Mouse (Mus musculus) heart, postnatal 14 days (tissue): Measurements from ENCODE around the gene Prph2. TPM values are rescaled to one million over a fixed set of nuclear protein-coding genes. Genes with fewer than 3 reads are reported as not detected.

ENCODE experiments used
- DNase-seq, 2 experiments: peaks; one replicate each; pipeline ENCODE4 v3.0.0; 2021 to 2022
- intact Hi-C: fragments of 180-260 bp; cut with DNase I; formaldehyde crosslinking; loops from one replicate; pipeline ENCODE4 v1.15.1; 2025
- total RNA-seq, 2 experiments: library from RNA; stranded (reverse); gene quantifications; 2 replicates each; pipeline ENCODE4 v1.2.3; 2021

The Prph2 gene
- total RNA-seq, 2 experiments from 2014 or later, result not detected

- intact Hi-C loops, result loop anchor here (1.0 kb wide), 1 partner anchor 33 kb away; no protein-coding TSS in a partner anchor
- DNase-seq, result peak; percentile 97
These were observed 20.0 kb upstream of the Prph2 start, which contains the start of gene Tbcc for GRCm38 (mm10) chr17:46890116-46890815. TSS of gene Tbcc (plus strand) at chr17:46890684.

DNA sequence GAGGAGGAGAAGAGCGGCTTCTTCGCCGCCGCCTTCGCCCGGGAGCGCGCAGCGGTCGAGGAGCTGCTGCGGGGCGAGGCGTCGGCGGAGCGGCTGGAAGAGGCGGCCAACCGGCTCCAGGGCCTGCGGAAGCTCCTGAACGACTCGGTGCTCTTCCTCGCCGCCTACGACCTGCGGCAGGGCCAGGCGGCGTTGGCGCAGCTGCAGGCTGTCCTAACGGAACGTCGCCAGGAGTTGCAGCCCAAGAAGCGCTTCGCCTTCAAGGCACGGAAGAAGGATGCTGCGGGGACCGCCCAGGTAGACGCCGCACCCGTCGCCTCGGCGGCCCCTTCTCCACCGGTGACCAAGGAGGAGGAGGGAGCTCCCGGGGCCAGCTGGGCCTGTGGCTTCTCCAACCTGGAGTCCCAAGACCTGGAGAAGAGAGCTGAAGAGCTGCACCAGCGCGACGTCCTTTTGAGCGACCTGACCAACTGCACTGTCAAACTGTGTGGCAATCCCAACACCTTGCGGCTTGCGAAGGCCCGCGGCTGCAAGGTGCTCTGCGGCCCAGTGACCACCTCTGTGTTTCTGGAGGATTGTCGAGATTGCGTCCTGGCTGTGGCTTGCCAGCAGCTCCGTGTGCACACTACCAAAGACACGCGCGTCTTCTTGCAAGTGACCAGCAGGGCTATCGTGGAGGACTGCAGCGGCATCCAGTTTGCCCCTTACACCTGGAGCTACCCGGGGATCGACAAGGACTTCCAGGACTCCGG, 19.2 kb upstream of the Prph2 start:
- intact Hi-C loops, result loop anchor here (1.0 kb wide), 1 partner anchor 34 kb away; no protein-coding TSS in a partner anchor
- DNase-seq, result peak in 1 of 2 experiments; percentile 49

DNA sequence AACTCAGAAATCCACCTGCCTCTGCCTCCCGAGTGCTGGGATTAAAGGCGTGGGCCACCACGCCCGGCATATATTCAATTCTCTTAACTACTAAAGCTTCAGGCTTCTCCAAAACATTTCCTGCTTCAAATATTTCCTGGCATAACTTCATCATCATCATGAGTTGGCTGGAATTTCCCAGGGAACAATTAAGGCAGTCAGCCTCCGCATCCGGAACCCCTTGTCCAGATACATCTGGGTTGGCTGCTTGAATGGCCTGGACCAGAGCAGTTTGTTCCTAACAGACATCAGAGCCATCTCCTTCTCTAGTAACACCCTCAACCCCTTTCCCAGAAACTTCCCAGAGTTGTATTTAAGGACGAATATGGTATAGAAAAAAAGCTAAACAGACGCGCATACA, 14.8 kb upstream of the Prph2 start:
- intact Hi-C loops, result no loop called here
- DNase-seq, result no peak

- intact Hi-C loops, result no loop called here
- no peak for DNase-seq
These were observed 12.9 kb upstream of the Prph2 start for GRCm38 (mm10) chr17:46897221-46897950.

DNA sequence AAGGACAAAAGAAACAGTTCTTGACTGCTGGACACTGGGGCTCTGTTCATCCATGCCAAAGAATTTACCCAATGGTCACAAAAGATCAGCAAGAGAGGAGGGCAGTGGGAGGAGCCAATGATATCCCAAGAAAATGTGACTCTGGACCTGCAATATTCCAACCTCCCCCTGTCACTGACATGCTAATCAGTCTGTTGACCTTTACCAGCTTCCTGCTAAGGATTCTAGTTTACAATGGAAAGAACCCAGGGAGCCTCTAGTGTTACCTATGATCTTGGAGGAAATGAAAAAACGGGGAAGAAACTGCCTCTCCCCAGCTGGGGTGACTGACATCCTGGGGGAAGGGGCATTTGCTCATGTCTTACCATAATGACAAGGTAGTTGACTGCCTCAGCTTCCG, 9.3 kb upstream of the Prph2 start:
- DNase-seq, result no peak
- intact Hi-C loops, result loop anchor here (5.0 kb wide), 1 partner anchor 131 kb away; no protein-coding TSS in a partner anchor

- DNase-seq, result peak; percentile 78 to 86
- intact Hi-C loops, result loop anchor here (5.0 kb wide), 1 partner anchor 128 kb away; no protein-coding TSS in a partner anchor
These were observed 6.3 kb upstream of the Prph2 start for GRCm38 (mm10) chr17:46903876-46904490.

GRCm38 (mm10) chr17:46912331-46912730, 2.1 kb downstream of the Prph2 start:
- intact Hi-C loops, result no loop called here
- DNase-seq, result peak in 1 of 2 experiments; percentile 23

- DNase-seq, result no peak
- intact Hi-C loops, result no loop called here
These were observed 4.9 kb downstream of the Prph2 start for GRCm38 (mm10) chr17:46915129-46915528.

DNA sequence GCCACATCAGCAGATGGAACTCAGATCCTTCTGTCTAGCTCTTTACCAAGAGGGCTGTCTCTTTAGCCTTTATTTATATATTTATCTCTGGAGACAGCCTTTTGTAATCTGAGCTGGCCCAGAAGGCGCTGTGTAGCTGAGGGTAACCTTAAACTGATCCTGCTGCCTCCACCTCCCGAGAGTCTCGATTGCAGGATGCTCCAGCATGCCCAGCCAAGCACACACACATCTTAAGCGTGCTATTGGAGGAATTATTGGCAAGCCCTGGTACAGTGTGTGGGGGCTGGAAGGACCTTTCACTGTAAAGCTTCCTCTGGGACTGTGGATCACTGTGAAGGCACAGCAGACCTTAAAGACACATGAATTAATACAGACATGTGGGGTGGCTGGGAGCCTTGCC, 8.7 kb downstream of the Prph2 start:
- no peak for DNase-seq
- intact Hi-C loops, result no loop called here

- intact Hi-C loops, result no loop called here
- DNase-seq, result peak in 1 of 2 experiments; percentile 27
These were observed 10.6 kb downstream of the Prph2 start for GRCm38 (mm10) chr17:46920855-46921254.

GRCm38 (mm10) chr17:46926192-46926591, 15.9 kb downstream of the Prph2 start:
- intact Hi-C loops, result no loop called here
- DNase-seq, result no peak

DNA sequence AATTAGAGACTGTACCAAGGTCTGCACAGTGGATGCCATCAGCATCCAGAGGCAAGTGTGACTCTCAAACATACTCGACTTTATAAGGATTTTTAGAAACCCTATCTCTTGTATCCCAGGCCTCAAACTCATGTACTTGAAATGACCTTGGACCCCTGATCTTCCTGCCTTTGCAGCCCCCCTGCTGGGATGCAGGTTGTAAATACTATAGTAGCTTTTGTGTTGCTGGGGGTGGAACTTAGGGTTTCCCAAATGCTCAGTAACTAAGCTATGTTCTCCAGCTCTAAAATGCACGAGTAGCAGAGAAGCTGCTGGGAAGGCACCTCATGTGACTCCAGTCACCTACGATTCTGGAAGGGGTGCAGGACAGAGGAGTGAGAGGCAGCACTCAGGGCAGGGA, 16.7 kb downstream of the Prph2 start:
- no peak for DNase-seq
- intact Hi-C loops, result no loop called here

- no peak for DNase-seq
- intact Hi-C loops, result no loop called here
These were observed 17.5 kb downstream of the Prph2 start for GRCm38 (mm10) chr17:46927781-46928180.

DNA sequence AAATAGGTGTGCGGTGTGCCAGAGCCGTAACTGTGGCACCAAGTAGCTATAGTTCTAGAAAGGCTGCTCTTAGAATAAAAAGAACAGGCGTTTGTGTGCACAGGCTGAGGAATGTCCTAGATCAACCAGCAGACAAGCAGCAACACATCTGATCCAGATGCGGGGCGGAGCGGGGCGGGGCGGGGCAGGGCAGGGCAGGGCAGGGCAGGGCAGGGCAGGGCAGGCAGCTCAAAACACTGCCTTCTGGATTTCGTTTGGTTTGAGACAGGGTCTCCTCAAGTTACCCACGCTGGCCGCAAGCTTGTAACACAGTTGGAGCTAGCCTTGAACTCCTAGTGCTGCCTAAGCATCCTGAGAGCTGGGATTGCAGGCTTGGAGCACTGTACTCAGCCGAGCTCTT, 19.0 kb downstream of the Prph2 start:
- no peak for DNase-seq
- intact Hi-C loops, result no loop called here

DNA sequence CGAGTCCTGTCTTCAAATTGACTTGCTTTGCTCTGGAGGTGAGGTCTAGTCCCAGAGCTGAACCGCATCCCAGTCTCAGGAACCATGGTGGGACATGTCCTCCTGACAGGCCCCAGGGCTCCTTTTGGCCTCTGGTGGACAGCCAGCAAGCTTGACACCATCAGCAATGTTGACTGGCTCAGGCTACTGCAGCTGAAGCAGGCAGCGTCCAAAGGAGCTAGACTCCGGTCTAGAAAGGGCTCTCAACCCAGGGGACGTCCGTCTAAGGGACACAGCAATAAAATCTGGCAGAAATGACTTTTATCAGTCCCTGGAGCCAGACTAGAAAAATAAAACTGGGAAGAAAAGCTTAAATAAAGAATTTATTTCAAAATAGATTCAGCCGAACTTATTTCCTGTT, 19.6 kb downstream of the Prph2 start:
- intact Hi-C loops, result no loop called here
- DNase-seq, result no peak

GRCm38 (mm10) chr17:46932961-46933360, 22.7 kb downstream of the Prph2 start:
- no peak for DNase-seq
- intact Hi-C loops, result no loop called here

- intact Hi-C loops, result no loop called here
- peak; percentile 59 to 70 for DNase-seq
These were observed 23.5 kb downstream of the Prph2 start for GRCm38 (mm10) chr17:46933557-46934348.

GRCm38 (mm10) chr17:46940461-46940860, 30.2 kb downstream of the Prph2 start:
- intact Hi-C loops, result no loop called here
- DNase-seq, result no peak

DNA sequence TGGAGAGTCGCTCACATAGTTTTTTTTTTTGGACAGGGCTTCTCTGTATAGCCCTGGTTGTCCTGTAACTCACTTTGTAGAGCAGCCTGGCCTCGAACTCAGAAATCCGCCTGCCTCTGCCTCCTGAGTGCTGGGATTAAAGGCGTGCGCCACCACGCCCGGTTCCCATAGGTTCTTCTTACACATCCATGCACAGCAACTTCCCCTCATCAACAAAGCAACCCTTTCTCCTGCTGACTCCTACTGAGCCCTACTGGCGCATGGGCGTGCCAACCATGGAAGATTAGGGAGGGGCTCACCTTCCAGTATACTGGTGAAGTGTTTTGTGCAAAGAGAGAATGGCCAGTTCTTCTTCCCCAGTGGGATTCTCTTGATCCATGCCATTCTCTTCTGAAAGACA, 32.2 kb downstream of the Prph2 start:
- intact Hi-C loops, result no loop called here
- no peak for DNase-seq

GRCm38 (mm10) chr17:46946276-46946675, 36.0 kb downstream of the Prph2 start:
- intact Hi-C loops, result no loop called here
- no peak for DNase-seq
